Mouse (Mus musculus) ES-E14 (cell line): ENCODE results near the gene Gm6020.

Source experiments
- HCFC1 ChIP-seq: IDR thresholded peaks from 2 replicates; pipeline ENCODE4 v1.6.1; 2012; ENCODE audit warnings: low read length, inconsistent platforms, borderline replicate concordance; ENCODE audit not compliant: insufficient read depth
- MAFK ChIP-seq: IDR thresholded peaks from 2 replicates; pipeline ENCODE4 v1.6.1; 2014; ENCODE audit warnings: mild to moderate bottlenecking, low read depth, low read length, inconsistent platforms; ENCODE audit not compliant: insufficient read depth

- no peak for TF ChIP-seq MAFK
- 0 out of 2 replicates have a peak, but pooled peaks have one; percentile 23 for TF ChIP-seq HCFC1
Observed at GRCm38 (mm10) chr19:61140342-61141206, 43.1 kb upstream of the Gm6020 start, which contains the start of gene Zfp950.
